9 mouse cellular contexts compared by ENCODE assay signal in genomic region chr9:48238153-48238755, GRCm38 (mm10).
DNase-seq lines count a peak whose midpoint lies in the region; ATAC-seq and TF ChIP-seq lines count a peak whose summit lies in the region.
"Had no signal": no experiment of that assay in that cellular context is flagged by ENCODE, and none has a peak within 500 bp of the region (broad histone marks: within the 10 kb centered on the region; RNA-seq: fewer than 3 reads in every experiment).

No protein-coding gene starts in this region.

- no peak for ATAC-seq in intestine, embryonic 14.5 days (replicated peaks; ENCODE audit: low FRiP score, low TSS enrichment, low read depth)
- no peak for ATAC-seq in intestine, embryonic 15.5 days
- no peak for ATAC-seq in G1E (ENCODE audit: extremely low read depth, insufficient number of reproducible peaks, low FRiP score, poor library complexity, severe bottlenecking)
- no peak for ATAC-seq in midbrain, embryonic 14.5 days (ENCODE audit: low FRiP score, low TSS enrichment)

- intact Hi-C loops in left cerebral cortex, postnatal 10 days (cut with DNase I): no loop called here

- H3K4me3 ChIP-seq in intestine, embryonic 14.5 days (ENCODE audit: low read depth, low read length): no peak overlapping the region
- H3K4me3 ChIP-seq in intestine, embryonic 15.5 days (replicated peaks): no peak overlapping the region
- no peak overlapping the region for H3K4me3 ChIP-seq in G1E (ENCODE audit: low read depth, low read length)
- no peak overlapping the region for H3K4me3 ChIP-seq in midbrain, embryonic 14.5 days (replicated peaks; ENCODE audit: low read depth, low read length)
- H3K4me3 ChIP-seq: erythroblast, embryonic 14.5 days had no signal

- TF ChIP-seq CTCF in G1E (IDR thresholded peaks at IDR 0.05; ENCODE audit: low read depth, low read length): peak; percentile 83

- no peak overlapping the region for H3K9ac ChIP-seq in intestine, embryonic 14.5 days (ENCODE audit: low read length)
- no peak overlapping the region for H3K9ac ChIP-seq in intestine, embryonic 15.5 days
- H3K9ac ChIP-seq in midbrain, embryonic 14.5 days (replicated peaks; ENCODE audit: low read length): no peak overlapping the region

- H3K4me2 ChIP-seq in intestine, embryonic 14.5 days (ENCODE audit: low read length): no peak overlapping the region
- no peak overlapping the region for H3K4me2 ChIP-seq in intestine, embryonic 15.5 days (replicated peaks)
- H3K4me2 ChIP-seq in midbrain, embryonic 14.5 days (ENCODE audit: low read length): no peak overlapping the region

- no peak overlapping the region for H3K27ac ChIP-seq in intestine, embryonic 14.5 days (ENCODE audit: low read depth)
- no peak overlapping the region for H3K27ac ChIP-seq in intestine, embryonic 15.5 days
- no peak overlapping the region for H3K27ac ChIP-seq in midbrain, embryonic 14.5 days (replicated peaks; ENCODE audit: low read depth, low read length)

- no peaks in the 10 kb centered on the region for H3K4me1 ChIP-seq in intestine, embryonic 14.5 days (replicated peaks; ENCODE audit: control insufficient read depth, insufficient read depth, low read length)
- no peaks in the 10 kb centered on the region for H3K4me1 ChIP-seq in intestine, embryonic 15.5 days (replicated peaks)
- peaks cover 4% of the 10 kb centered on the region; the same call in 1 of the 2 replicates for H3K4me1 ChIP-seq in G1E (ENCODE audit: insufficient read depth, low read depth, low read length)
- H3K4me1 ChIP-seq in midbrain, embryonic 14.5 days (ENCODE audit: control insufficient read depth, insufficient read depth, low read length): no peaks in the 10 kb centered on the region

- peak; percentile 68 for DNase-seq in intestine, embryonic 14.5 days (ENCODE audit: low spot score)
- DNase-seq in A20 (ENCODE audit: low read depth, low spot score): peak; percentile 26
- peak; percentile 12 for DNase-seq in G1E (ENCODE audit: low spot score)
- peak; percentile 24 for DNase-seq in embryo, embryonic 9.5 days (ENCODE audit: extremely low spot score)
- DNase-seq in lung, postnatal 14 days: peak; percentile 57
- no peak for DNase-seq in midbrain, embryonic 14.5 days
- no peak for DNase-seq in left cerebral cortex, postnatal 10 days (ENCODE audit: extremely low spot score in 1 of 2, low spot score in 2 of 2)

- no peaks in the 10 kb centered on the region for H3K9me3 ChIP-seq in intestine, embryonic 14.5 days (ENCODE audit: control insufficient read depth, low read length)
- H3K9me3 ChIP-seq in intestine, embryonic 15.5 days: no peaks in the 10 kb centered on the region
- no peaks in the 10 kb centered on the region for H3K9me3 ChIP-seq in G1E (replicated peaks)
- H3K9me3 ChIP-seq in midbrain, embryonic 14.5 days (ENCODE audit: control insufficient read depth, low read length): no peaks in the 10 kb centered on the region

- H3K36me3 ChIP-seq in intestine, embryonic 14.5 days (ENCODE audit: control insufficient read depth, insufficient read depth, low read length): no peaks in the 10 kb centered on the region
- no peaks in the 10 kb centered on the region for H3K36me3 ChIP-seq in intestine, embryonic 15.5 days
- no peaks in the 10 kb centered on the region for H3K36me3 ChIP-seq in G1E (replicated peaks)
- H3K36me3 ChIP-seq in midbrain, embryonic 14.5 days (ENCODE audit: control insufficient read depth, insufficient read depth, low read length): no peaks in the 10 kb centered on the region

- no peaks in the 10 kb centered on the region for H3K27me3 ChIP-seq in intestine, embryonic 14.5 days (replicated peaks; ENCODE audit: control insufficient read depth, insufficient read depth, low read length)
- H3K27me3 ChIP-seq in intestine, embryonic 15.5 days (replicated peaks): no peaks in the 10 kb centered on the region
- peaks cover 27% of the 10 kb centered on the region; the same call in 1 of the 2 replicates for H3K27me3 ChIP-seq in G1E (ENCODE audit: insufficient read depth, low read length)
- H3K27me3 ChIP-seq in midbrain, embryonic 14.5 days (ENCODE audit: control insufficient read depth, insufficient read depth, low read length): no peaks in the 10 kb centered on the region

- 78% methylated on average over 9 of the region's 9 CpGs for WGBS in intestine, embryonic 14.5 days
- WGBS in intestine, embryonic 15.5 days: 81% methylated on average over 9 of the region's 9 CpGs
- 84% methylated on average over 9 of the region's 9 CpGs for WGBS in midbrain, embryonic 14.5 days

Comparison
In these comparisons a context has a peak if more than half of its experiments do, and no peak if none do; other contexts are left out.
1. DNase-seq: peak in intestine, embryonic 14.5 days (single experiment), A20 (single experiment), G1E (single experiment), embryo, embryonic 9.5 days (single experiment) and lung, postnatal 14 days (single experiment); none in midbrain, embryonic 14.5 days (single experiment) and left cerebral cortex, postnatal 10 days (0 of 2).